Mouse (Mus musculus): ENCODE measurements around the gene Rcn3.
"Not testable (repeated sequence)": the region's sequence is repeated elsewhere in the genome, so short reads cannot be mapped to it uniquely, and the experiment has no call there.

- TF ChIP-seq CTCF (IDR thresholded peaks at IDR 0.05; ENCODE audit: control insufficient read depth, insufficient read depth, low read length); POLR2A (IDR thresholded peaks at IDR 0.05; ENCODE audit: borderline replicate concordance, control insufficient read depth, low read depth, low read length): not testable (repeated sequence)
Measured at GRCm38 (mm10) chr7:45110089-45110488, 18.1 kb upstream of the Rcn3 start.
